Mouse (Mus musculus) CH12.LX (cell line): ENCODE measurements around the gene Eif4g3.

Source experiments
- CTCF ChIP-seq, 2 experiments: IDR thresholded peaks in 1 of 2; conservative IDR thresholded peaks in 1 of 2; 2 replicates each; pipeline ENCODE4 v1.5.1; 2011 to 2012; ENCODE audit warnings: low read depth in 2 of 2, low read length in 2 of 2, improper control_type of control experiment in 1 of 2, inconsistent platforms in 1 of 2, mild to moderate bottlenecking in 1 of 2, moderate library complexity in 1 of 2
- GABPA ChIP-seq: IDR thresholded peaks from 2 replicates; pipeline ENCODE4 v1.6.1; 2012; ENCODE audit warnings: low read depth, low read length, improper control_type of control experiment, inconsistent platforms; ENCODE audit not compliant: insufficient replicate concordance
- MEF2A ChIP-seq: IDR thresholded peaks from 2 replicates; pipeline ENCODE4 v1.6.1; 2014; ENCODE audit warnings: low read depth, mild to moderate bottlenecking, inconsistent platforms, low read length, improper control_type of control experiment, borderline replicate concordance
- MXI1 ChIP-seq: IDR thresholded peaks from 2 replicates; pipeline ENCODE4 v1.6.1; 2011; ENCODE audit warnings: mild to moderate bottlenecking, low read depth, low read length, improper control_type of control experiment
- POLR2A ChIP-seq: IDR thresholded peaks from 2 replicates; pipeline ENCODE4 v1.6.1; 2011; ENCODE audit warnings: low read depth, mild to moderate bottlenecking, improper control_type of control experiment, low read length
- TCF12 ChIP-seq: IDR thresholded peaks from 2 replicates; pipeline ENCODE4 v1.6.1; 2014; ENCODE audit warnings: low read depth, mild to moderate bottlenecking, inconsistent platforms, low read length, improper control_type of control experiment
- UBTF ChIP-seq: IDR thresholded peaks from 2 replicates; pipeline ENCODE4 v1.6.1; 2012; ENCODE audit warnings: low read depth, mild to moderate bottlenecking, inconsistent platforms, low read length, improper control_type of control experiment, moderate library complexity
- ZC3H11A ChIP-seq: IDR thresholded peaks from 2 replicates; pipeline ENCODE4 v1.6.1; 2012; ENCODE audit warnings: low read depth, mild to moderate bottlenecking, inconsistent platforms, low read length, improper control_type of control experiment

GRCm38 (mm10) chr4:138044841-138045500 lies 52.1 kb downstream of the Eif4g3 start:
- TF ChIP-seq MEF2A (no peak), ZC3H11A (no peak), CTCF (conservative IDR thresholded peaks at IDR 0.05 in 1 of 2, IDR thresholded peaks at IDR 0.05 in 1 of 2; ENCODE audit: low read depth in 2 of 2, low read length in 2 of 2) (no peak), POLR2A (no peak), TCF12 (no peak), UBTF (no peak), MXI1 (no peak), GABPA (no peak)
